Mouse (Mus musculus) lung, embryonic 14.5 days (tissue): ENCODE measurements around the gene Ksr1. TPM values are rescaled to one million over a fixed set of nuclear protein-coding genes. Genes with fewer than 3 reads are reported as not detected.

Experiments used
- ATAC-seq: fragments of 200-750 bp; cut with Nextera tagmentation; 2 replicates; pipeline ENCODE4 v1.8.0; 2017; ENCODE audit warnings: mild to moderate bottlenecking, moderate TSS enrichment, moderate library complexity; ENCODE audit not compliant: insufficient read depth
- DNase-seq: peaks from one replicate; pipeline ENCODE4 v3.0.0-alpha.2; 2015
- H3K27ac ChIP-seq: fragments of 300-500 bp; sonication (generic); 2 replicates; pipeline ENCODE4 v1.5.1; 2014; ENCODE audit warnings: low read depth, mild to moderate bottlenecking, moderate library complexity
- H3K27me3 ChIP-seq: fragments of 300-500 bp; sonication (generic); 2 replicates; pipeline ENCODE4 v1.6.1; 2014; ENCODE audit warnings: low read length, control low read depth; ENCODE audit not compliant: insufficient read depth
- H3K36me3 ChIP-seq: fragments of 300-500 bp; sonication (generic); 2 replicates; pipeline ENCODE4 v1.6.1; 2014; ENCODE audit warnings: control low read depth; ENCODE audit not compliant: insufficient read depth
- H3K4me1 ChIP-seq: fragments of 300-500 bp; sonication (generic); 2 replicates; pipeline ENCODE4 v1.6.1; 2014; ENCODE audit warnings: antibody characterized with exemption, control low read depth; ENCODE audit not compliant: insufficient read depth
- H3K4me2 ChIP-seq: fragments of 300-500 bp; sonication (generic); 2 replicates; pipeline ENCODE4 v1.6.1; 2014; ENCODE audit warnings: mild to moderate bottlenecking
- H3K4me3 ChIP-seq: fragments of 300-500 bp; sonication (generic); 2 replicates; pipeline ENCODE4 v1.5.1; 2014; ENCODE audit warnings: low read depth, low read length
- H3K9ac ChIP-seq: fragments of 300-500 bp; sonication (generic); 2 replicates; pipeline ENCODE4 v1.6.1; 2014
- H3K9me3 ChIP-seq: fragments of 300-500 bp; sonication (generic); 2 replicates; pipeline ENCODE4 v1.6.1; 2016; ENCODE audit warnings: low read depth, low read length, control low read depth
- CTCF ChIP-seq: IDR thresholded peaks from 2 replicates; pipeline ENCODE4 v1.5.1; 2016; ENCODE audit warnings: antibody characterized with exemption, low read depth
- WGBS: fragments of 180-500 bp; shearing (Covaris S2); extraction: QIAGEN DNeasy Blood & Tissue Kit; methylation state at CpG from one replicate; pipeline ENCODE4 v1.1.7; 2014; 5-methylcytosine and 5-hydroxymethylcytosine counted together
- polyA plus RNA-seq: library from polyadenylated mRNA; unstranded; fragments of >200 nt; fragmentation: Nextera tagmentation; extraction: Ambion mirVana; gene quantifications from 2 replicates; pipeline ENCODE4 v1.2.1, GENCODE M21; 2014

Ksr1 gene
- polyA plus RNA-seq, 1 experiment from 2014 or later: 5.1 TPM

DNA sequence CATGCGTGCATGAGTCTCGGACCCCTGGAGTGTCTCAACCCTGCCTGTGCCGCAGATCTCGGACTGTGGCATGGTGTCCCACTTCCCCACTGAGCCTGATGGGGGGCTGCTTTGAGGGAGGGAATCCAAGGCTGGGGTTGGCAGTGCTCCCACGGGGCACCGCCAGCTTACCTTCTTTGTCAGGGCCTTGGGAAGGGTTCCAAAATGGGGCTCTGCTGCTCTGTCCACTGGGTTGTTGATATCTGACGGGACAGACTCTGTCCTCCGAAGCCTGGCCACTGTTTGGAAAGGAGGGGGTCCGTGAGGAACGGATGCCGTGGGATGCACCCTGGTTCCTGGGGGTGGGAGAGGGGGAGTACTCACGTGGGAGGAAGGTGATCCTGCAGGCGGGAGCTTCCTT lies 109.9 kb downstream of the Ksr1 start:
- H3K4me2 ChIP-seq: no peak overlapping the region
- no peak overlapping the region for H3K9ac ChIP-seq
- no peaks in the 10 kb centered on the region for H3K9me3 ChIP-seq
- DNase-seq (no peak), ATAC-seq (no peak)
- no peaks in the 10 kb centered on the region for H3K4me1 ChIP-seq
- 78% methylated on average over 13 of the region's 13 CpGs for WGBS
- H3K4me3 ChIP-seq: no peak overlapping the region
- TF ChIP-seq CTCF: no peak
- H3K36me3 ChIP-seq: peaks cover 12% of the 10 kb centered on the region; the same call in 1 of the 2 replicates
- no peaks in the 10 kb centered on the region for H3K27me3 ChIP-seq
- no peak overlapping the region for H3K27ac ChIP-seq

DNA sequence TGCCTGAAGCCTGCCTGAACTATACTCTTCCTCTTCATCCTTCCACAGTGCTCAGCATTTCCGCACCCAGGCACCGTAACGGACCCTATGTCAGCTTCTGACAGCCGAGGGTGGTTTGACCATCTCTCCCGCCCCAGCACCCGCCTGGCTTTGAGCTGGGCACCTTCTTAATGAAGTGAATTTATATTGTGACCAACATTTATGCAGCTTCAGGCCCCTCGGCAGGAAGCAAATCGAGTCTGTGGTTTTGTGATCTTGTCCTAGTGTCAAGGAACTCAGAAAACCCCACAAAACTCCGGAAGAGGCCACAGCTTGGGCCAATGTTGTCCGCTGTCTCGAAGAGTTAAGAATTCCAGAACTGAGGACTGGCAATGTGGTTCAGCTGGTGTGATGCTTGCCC lies 112.6 kb downstream of the Ksr1 start:
- Histone ChIP-seq H3K9me3 (no peaks in the 10 kb centered on the region), H3K36me3 (peaks cover 7% of the 10 kb centered on the region; the same call in 1 of the 2 replicates), H3K27me3 (no peaks in the 10 kb centered on the region), H3K9ac (no peak overlapping the region), H3K27ac (no peak overlapping the region), H3K4me1 (no peaks in the 10 kb centered on the region), H3K4me3 (no peak overlapping the region), H3K4me2 (no peak overlapping the region)
- DNase-seq (no peak), ATAC-seq (no peak)
- 87% methylated on average over 11 of the region's 11 CpGs for WGBS
- TF ChIP-seq CTCF: no peak

DNA sequence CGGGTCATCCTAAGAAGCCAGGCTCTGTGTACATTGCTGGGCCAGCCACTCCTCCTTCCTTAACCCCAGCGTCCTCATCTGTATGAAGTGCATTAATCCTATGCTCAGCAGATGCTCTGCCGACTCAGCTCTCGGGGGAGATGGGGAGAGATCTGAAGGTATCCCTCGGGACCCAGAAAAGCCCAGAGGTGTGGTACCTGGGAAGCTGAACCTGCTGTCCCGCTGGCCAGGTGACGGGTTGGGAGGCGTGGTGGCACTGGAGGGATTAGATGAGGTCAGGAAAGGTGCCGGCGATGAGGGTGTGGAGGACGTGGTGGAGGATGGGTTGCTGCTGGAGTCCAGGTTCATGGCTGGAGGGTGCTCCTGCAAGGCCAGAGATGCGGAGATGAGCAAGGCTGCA lies 113.2 kb downstream of the Ksr1 start:
- Histone ChIP-seq H3K4me3 (no peak overlapping the region), H3K9ac (no peak overlapping the region), H3K4me2 (no peak overlapping the region), H3K4me1 (no peaks in the 10 kb centered on the region), H3K9me3 (no peaks in the 10 kb centered on the region), H3K27me3 (no peaks in the 10 kb centered on the region), H3K27ac (no peak overlapping the region), H3K36me3 (peaks cover 9% of the 10 kb centered on the region; the same call in 1 of the 2 replicates)
- ATAC-seq (no peak), DNase-seq (no peak)
- TF ChIP-seq CTCF: no peak
- WGBS: 65% methylated on average over 12 of the region's 12 CpGs

DNA sequence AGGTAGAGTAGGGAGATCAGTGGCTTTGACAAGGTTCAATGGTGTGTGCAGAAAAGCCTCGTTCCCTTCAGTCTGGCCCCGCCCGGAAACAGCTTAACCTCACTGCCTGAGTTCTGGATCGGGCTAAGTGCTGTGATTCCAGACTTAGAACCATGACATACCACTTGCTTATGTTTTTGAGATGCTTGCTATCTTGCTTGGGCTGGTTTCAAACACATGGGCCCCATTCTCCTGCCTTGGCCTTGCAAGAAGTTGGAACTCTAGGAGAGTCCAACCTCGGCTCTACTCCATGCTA lies 114.8 kb downstream of the Ksr1 start:
- no peak for TF ChIP-seq CTCF
- Histone ChIP-seq H3K9ac (no peak overlapping the region), H3K36me3 (peaks cover 25% of the 10 kb centered on the region), H3K4me3 (no peak overlapping the region), H3K27ac (no peak overlapping the region), H3K9me3 (no peaks in the 10 kb centered on the region), H3K27me3 (no peaks in the 10 kb centered on the region), H3K4me1 (no peaks in the 10 kb centered on the region), H3K4me2 (no peak overlapping the region)
- DNase-seq (no peak), ATAC-seq (no peak)
- 73% methylated on average over 5 of the region's 5 CpGs for WGBS

DNA sequence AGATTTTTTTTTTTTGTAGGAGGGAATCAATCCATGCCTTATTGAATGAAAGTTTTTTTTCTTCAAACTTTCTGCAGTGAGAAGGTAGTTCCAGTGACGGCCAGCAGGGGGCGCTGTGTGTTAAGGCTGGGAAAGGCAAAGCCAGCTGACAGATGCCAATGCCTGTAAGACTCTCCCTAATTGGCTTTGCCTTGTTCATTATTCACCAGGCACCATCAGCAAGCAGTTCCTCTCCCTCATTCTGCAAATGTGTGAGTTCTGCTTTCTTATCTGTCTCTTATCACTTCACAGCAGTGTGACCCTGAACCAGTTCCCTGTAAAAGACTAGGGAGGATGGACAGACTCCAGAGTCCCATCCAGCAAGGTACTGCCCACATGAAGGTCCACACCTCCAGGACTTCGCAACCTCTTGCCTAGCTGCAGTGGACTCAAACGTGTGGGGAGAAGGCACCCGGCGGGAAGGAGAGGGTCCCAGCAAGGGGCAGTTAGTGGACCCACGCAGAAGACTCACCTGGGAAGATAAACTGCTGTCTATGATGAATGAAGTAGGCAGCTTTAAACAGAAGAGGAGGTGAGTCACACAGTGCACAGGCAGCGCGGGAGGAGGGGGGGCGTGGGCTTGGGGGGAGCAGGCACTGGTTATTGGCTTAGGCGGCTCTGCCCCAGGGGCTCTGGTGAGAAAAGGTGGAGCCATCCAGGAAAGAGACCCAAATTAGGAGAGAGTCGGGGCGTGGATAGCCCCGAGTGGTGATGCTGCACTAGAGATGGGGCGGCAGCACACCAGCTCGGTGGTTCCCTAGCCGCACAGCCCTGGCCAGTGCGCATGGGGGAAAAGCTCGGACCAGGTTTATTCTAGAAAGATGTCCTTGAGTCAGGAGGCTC lies 115.4 kb downstream of the Ksr1 start:
- Histone ChIP-seq H3K36me3 (peaks cover 30% of the 10 kb centered on the region), H3K4me2 (no peak overlapping the region), H3K9ac (no peak overlapping the region), H3K9me3 (no peaks in the 10 kb centered on the region), H3K27ac (no peak overlapping the region), H3K4me3 (no peak overlapping the region), H3K27me3 (no peaks in the 10 kb centered on the region), H3K4me1 (no peaks in the 10 kb centered on the region)
- WGBS: 42% methylated on average over 19 of the region's 19 CpGs
- peak; percentile 91 for DNase-seq
- ATAC-seq: peak; percentile 44; the same call in 1 of the 2 replicates
- TF ChIP-seq CTCF: peak; percentile 98

DNA sequence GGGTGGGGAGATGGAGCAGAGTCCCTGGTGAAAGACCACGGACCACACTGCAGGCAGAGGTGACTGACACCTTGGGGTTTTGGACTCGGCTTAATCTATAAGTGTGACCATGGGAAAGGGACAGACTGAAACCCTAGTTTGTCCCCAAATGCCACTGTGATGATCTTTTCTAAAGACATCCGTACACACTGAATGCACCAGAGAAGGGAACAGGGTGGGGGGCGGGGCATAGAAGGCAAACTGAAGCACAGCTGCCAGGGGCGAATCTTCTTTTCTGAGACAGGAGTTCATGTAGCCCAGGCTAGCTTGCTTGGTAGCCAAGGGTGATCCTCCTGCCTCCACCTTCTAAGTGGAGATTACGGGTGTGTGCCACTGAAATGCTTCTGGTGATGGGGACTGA lies 122.5 kb downstream of the Ksr1 start:
- Histone ChIP-seq H3K27ac (peak overlapping the region; percentile 78; the same call in 1 of the 2 replicates), H3K4me3 (no peak overlapping the region), H3K9me3 (no peaks in the 10 kb centered on the region), H3K36me3 (peaks cover 43% of the 10 kb centered on the region), H3K4me1 (no peaks in the 10 kb centered on the region), H3K27me3 (no peaks in the 10 kb centered on the region), H3K4me2 (peak overlapping the region; percentile 36; the same call in 1 of the 2 replicates), H3K9ac (no peak overlapping the region)
- no peak for ATAC-seq
- no peak for TF ChIP-seq CTCF
- DNase-seq: no peak
- 62% methylated on average over 6 of the region's 6 CpGs for WGBS

DNA sequence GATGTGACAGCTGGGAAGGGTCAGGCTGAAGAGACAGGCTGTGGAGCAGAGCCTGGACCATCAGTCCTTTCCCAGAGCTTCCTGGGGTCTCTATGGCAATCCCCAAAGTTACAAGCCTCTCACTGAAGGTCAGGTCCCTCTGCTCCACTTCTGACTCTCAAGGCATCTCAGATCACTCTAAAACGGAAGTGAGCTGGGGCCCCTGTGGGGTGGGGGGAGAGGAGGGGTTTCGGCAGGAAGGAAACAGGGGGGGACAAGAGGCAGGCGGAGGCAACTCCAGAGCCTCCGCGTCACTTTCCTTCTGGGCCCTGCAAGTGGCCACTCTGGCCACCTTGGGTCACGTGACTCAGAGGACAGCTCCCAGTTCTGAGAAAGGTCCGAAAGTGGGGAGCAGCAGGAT lies 122.9 kb downstream of the Ksr1 start:
- H3K36me3 ChIP-seq: peaks cover 47% of the 10 kb centered on the region
- DNase-seq (peak; percentile 67), ATAC-seq (peak; percentile 48; the same call in 1 of the 2 replicates)
- H3K9ac ChIP-seq: peak overlapping the region; percentile 22; the same call in 1 of the 2 replicates
- H3K27me3 ChIP-seq: no peaks in the 10 kb centered on the region
- H3K4me1 ChIP-seq: no peaks in the 10 kb centered on the region
- 10% methylated on average over 7 of the region's 7 CpGs for WGBS
- TF ChIP-seq CTCF: no peak
- H3K9me3 ChIP-seq: no peaks in the 10 kb centered on the region
- H3K4me2 ChIP-seq: peak overlapping the region; percentile 36
- no peak overlapping the region for H3K4me3 ChIP-seq
- peak overlapping the region; percentile 78 for H3K27ac ChIP-seq
